Mouse (Mus musculus) gastrocnemius, postnatal 10 days (tissue): Measurements from ENCODE around the gene Eif3k. TPM values are rescaled to one million over a fixed set of nuclear protein-coding genes. Genes with fewer than 3 reads are reported as not detected.
A peak's percentile ranks its signal among the peaks of the same experiment; 100 is the strongest.

Source experiments
- DNase-seq: peaks from one replicate; pipeline ENCODE4 v3.0.0; 2021; ENCODE audit warnings: mixed read lengths
- total RNA-seq, 2 experiments: library from RNA; stranded (reverse); gene quantifications; 2 replicates each; pipeline ENCODE4 v1.2.3; 2021

The Eif3k gene
- total RNA-seq, 2 experiments from 2014 or later: 169 to 174 TPM

DNA sequence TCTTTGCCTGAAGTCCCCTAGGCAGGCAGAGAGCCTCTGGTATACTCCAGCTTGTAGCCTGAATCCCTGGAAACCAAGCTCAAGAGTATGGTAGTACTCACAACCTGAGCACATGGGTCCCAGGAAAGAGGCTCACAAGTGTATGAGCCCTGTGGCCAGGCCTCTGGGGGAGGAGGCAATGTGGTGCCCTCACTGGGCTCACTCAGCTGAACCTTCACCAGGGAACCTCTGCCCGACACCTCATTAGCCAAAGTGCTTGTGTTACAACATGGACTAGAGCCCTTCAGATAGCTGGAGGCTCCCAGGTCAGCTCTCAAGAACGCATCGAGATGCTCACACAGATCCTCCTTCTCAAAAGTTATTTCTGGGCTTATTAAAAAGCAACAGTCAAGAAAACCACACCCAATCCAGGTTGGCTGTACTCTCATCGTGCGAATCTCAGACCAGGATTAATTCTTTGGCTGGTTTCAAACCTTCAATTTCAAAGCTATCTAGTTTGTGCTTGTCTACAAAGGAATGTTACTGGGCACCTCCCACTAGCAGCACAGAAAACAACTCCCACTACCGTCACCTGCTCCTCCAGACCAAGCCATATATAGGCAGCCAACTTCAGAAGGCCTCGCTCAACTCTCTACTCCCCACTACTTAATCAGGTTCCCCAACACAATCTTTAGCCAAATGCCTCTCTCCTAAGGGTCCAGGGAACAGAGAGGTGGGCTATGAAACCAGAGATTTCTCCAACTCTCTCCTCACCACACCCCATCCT, 42.1 kb downstream of the Eif3k start:
- DNase-seq: no peak

DNA sequence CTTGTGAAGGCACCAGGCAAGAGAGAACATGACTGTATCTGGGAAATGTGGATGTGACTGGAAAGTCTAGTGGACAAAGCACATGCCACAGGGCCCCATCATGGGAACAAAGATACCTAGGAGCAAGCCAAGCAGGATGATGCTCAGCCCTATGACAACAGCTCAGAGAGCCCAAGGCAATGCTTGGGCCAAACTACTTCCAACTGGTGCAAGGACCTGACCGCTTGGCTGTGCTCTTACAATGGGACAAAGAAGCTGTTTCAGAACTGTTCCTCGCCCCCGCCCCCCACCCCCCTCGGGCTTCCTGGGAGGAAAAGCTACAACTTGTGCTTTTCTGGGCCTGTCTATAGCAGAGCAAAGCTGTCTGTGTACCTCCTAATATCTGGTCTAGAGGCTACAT, 43.0 kb downstream of the Eif3k start:
- DNase-seq: no peak

GRCm38 (mm10) chr7:28936787-28937186, 44.9 kb downstream of the Eif3k start:
- DNase-seq: no peak

- DNase-seq: no peak
These were observed 47.8 kb downstream of the Eif3k start for GRCm38 (mm10) chr7:28933825-28934224.

GRCm38 (mm10) chr7:28932421-28933041, 49.1 kb downstream of the Eif3k start:
- peak; percentile 39 for DNase-seq

- no peak for DNase-seq
These were observed 50.0 kb downstream of the Eif3k start for GRCm38 (mm10) chr7:28931695-28932039.

DNA sequence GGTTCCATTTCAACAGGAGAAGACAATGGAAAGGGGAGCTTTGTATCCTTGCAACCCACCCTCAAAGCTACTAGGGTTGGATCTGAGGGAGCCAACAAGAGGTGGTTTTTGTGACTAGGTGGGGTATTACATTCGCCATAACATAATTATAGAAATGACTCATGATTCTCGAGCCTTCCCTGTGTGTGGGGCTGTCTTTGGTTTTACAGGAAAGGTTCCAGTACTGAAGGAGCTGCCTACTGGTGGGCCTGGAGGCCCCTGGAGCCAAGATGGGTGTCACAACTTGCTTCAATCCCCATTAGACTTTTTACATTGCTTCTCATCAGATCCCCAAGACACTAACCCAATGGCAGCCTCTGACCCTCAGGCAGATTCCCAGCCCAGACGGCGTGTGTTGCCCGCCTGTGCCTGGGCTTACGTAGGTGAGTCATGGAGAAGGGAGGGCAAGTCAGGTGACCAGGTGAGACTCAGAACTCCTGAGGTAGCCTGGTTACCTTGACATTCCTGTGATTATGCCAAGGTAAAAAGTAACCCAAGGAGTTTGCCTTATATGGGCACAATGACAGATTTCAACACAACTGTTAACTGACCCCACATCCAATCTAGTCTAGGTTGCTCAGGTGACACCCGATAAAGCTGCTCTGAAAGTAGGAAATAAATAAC, 50.5 kb downstream of the Eif3k start:
- no peak for DNase-seq

DNA sequence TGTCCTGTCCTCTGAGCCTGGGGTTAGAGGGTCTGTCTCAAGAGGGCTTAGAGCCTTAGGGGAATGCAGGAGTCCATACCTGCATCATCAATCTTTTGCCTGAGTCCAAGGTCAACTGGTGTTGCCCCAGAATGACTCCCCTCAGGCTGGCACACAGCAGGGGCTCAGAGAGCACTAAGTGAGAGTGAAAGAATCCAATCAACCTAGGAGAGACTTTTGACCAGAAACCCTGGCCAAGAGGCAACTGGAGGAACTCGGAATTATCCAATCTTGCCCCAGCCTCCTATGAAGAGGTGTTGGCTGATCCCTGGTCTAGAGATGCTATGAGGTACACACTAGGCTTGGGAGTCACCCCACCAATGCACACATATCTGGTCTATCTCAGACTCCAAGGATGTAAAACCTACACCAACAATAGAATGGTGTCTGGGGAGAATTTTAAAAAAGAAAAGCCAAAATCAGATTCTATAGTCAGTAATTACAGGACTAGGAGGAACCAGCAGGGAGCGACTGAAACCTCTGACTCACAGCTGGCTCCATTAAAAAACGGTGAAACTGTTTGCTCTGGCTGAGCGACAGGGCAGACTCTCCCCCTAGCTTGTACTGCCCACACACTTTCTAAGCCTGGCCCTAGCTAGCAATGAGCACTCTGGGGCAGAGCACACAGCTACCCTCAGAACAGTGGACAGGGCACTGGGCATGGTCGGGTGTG, 51.2 kb downstream of the Eif3k start:
- DNase-seq: no peak

GRCm38 (mm10) chr7:28929381-28929780, 52.3 kb downstream of the Eif3k start:
- DNase-seq: no peak

- no peak for DNase-seq
These were observed 55.5 kb downstream of the Eif3k start for GRCm38 (mm10) chr7:28926172-28926571.

DNA sequence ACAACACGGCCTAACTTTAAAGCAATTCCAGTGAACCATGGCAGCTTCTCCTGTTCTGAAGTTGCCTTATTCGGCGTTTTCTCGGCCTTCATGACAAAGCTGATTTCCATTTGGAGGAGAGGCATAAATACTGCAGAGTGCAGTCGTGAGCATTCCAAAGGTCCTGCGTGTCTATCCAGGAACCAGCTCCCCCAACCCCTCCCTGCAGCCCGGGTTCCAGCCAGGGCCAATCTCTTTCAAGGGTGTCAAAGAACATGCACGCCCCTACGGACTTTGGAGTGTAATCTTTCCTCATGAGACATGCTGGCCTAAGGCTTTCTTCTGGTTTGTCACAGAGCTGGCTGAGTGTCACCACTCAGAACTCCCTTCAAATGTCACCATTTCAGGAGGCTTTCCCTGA, 56.3 kb downstream of the Eif3k start:
- peak; percentile 68 for DNase-seq

DNA sequence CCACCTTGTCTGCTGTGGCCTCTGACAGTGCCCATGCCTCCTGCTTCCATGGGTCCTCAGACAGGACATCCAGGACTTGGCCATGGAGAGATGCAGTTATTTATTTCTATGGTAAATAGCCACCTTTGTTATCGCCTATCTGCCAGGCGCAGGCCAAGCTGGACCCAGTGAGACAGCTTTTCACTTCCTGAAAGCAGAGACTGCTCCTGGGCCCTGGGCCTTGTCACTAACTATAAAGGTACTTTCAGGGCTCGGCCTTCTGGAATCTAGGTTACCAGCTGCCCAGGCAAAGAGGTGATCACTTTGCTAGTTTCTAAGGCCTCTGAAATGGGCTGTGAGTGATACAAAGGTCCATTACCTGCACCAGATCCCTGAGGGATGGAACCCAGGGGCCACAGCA, 56.9 kb downstream of the Eif3k start:
- no peak for DNase-seq

GRCm38 (mm10) chr7:28923865-28924291, 57.8 kb downstream of the Eif3k start:
- DNase-seq: no peak

- no peak for DNase-seq
These were observed 59.1 kb downstream of the Eif3k start for GRCm38 (mm10) chr7:28922606-28923005.

GRCm38 (mm10) chr7:28921722-28922465, 59.8 kb downstream of the Eif3k start:
- no peak for DNase-seq

Other genes starting within 250 kb of the Eif3k start
- gene Mrps12, start 240.0 kb downstream of the Eif3k start, total RNA-seq: 10 to 100 TPM; 40.2 to 46.5 TPM
- 10 to 100 TPM; 16.2 to 18.6 TPM for gene Sars2, start 239.9 kb downstream of the Eif3k start, total RNA-seq
- not detected for gene Ccer2, start 225.7 kb downstream of the Eif3k start, total RNA-seq
- gene Sirt2, start 215.1 kb downstream of the Eif3k start, total RNA-seq: 10 to 100 TPM; 78.5 to 80.4 TPM
- gene Nfkbib, start 214.4 kb downstream of the Eif3k start, total RNA-seq: 10 to 100 TPM; 17.4 to 18.2 TPM
- 1 to 10 TPM in 1 of 2 experiments, under 1 TPM in 1; 0.63 to 1.7 TPM for gene Rinl, start 192.9 kb downstream of the Eif3k start, total RNA-seq
- 100 to 1,000 TPM; 244 to 291 TPM for gene Hnrnpl, start 173.3 kb downstream of the Eif3k start, total RNA-seq
- gene Ech1, start 156.6 kb downstream of the Eif3k start, total RNA-seq: 100 to 1,000 TPM; 182 to 227 TPM
- gene Lgals4, start 148.0 kb downstream of the Eif3k start, total RNA-seq: 1 to 10 TPM; 3.7 to 7.4 TPM
- gene Lgals7, start 118.0 kb downstream of the Eif3k start, total RNA-seq: under 1 TPM in 1 of 2 experiments, not detected in 1; 0.56 TPM
- gene Capn12, start 100.4 kb downstream of the Eif3k start, total RNA-seq: under 1 TPM; 0.23 to 0.27 TPM
- gene Actn4, start 19.5 kb downstream of the Eif3k start, total RNA-seq: 100 to 1,000 TPM in 1 of 2 experiments, 10 to 100 TPM in 1; 90.2 to 120 TPM
- gene Map4k1, start 186 bp upstream of the Eif3k start, total RNA-seq: under 1 TPM; 0.66 to 0.93 TPM
- gene Ryr1, start 143.3 kb upstream of the Eif3k start, total RNA-seq: 100 to 1,000 TPM; 715 to 728 TPM
- 1 to 10 TPM in 1 of 2 experiments, under 1 TPM in 1; 0.86 to 1.4 TPM for gene Rasgrp4, start 153.0 kb upstream of the Eif3k start, total RNA-seq
- gene Fam98c, start 174.4 kb upstream of the Eif3k start, total RNA-seq: 10 to 100 TPM; 11.7 to 12.5 TPM
- under 1 TPM; 0.32 to 0.35 TPM for gene Ggn, start 188.3 kb upstream of the Eif3k start, total RNA-seq
- 1 to 10 TPM; 1.9 to 2.4 TPM for gene Spred3, start 188.5 kb upstream of the Eif3k start, total RNA-seq
- 100 to 1,000 TPM; 184 to 185 TPM for gene Psmd8, start 198.8 kb upstream of the Eif3k start, total RNA-seq
- gene Catsperg1, start 232.2 kb upstream of the Eif3k start, total RNA-seq: under 1 TPM; 0.16 to 0.56 TPM